Mouse (Mus musculus) embryonic facial prominence, embryonic 15.5 days (tissue): ENCODE data around the gene Gzf1. TPM values are rescaled to one million over a fixed set of nuclear protein-coding genes. Genes with fewer than 3 reads are reported as not detected.
A peak's percentile ranks its signal among the peaks of the same experiment; 100 is the strongest.

ENCODE experiments used
- ATAC-seq: fragments of 200-750 bp; cut with Nextera tagmentation; 2 replicates; pipeline ENCODE4 v1.8.0; 2017; ENCODE audit warnings: low read depth, moderate TSS enrichment; ENCODE audit not compliant: insufficient number of reproducible peaks, low FRiP score, low TSS enrichment
- H3K27ac ChIP-seq: fragments of 300-500 bp; sonication (generic); replicated peaks from 2 replicates; pipeline ENCODE4 v1.5.1; 2015; ENCODE audit warnings: mild to moderate bottlenecking, inconsistent platforms
- H3K27me3 ChIP-seq: fragments of 300-500 bp; sonication (generic); 2 replicates; pipeline ENCODE4 v1.6.1; 2015; ENCODE audit warnings: inconsistent platforms
- H3K36me3 ChIP-seq: fragments of 300-500 bp; sonication (generic); 2 replicates; pipeline ENCODE4 v1.6.1; 2015; ENCODE audit warnings: mild to moderate bottlenecking, inconsistent platforms
- H3K4me1 ChIP-seq: fragments of 300-500 bp; sonication (generic); 2 replicates; pipeline ENCODE4 v1.6.1; 2015; ENCODE audit warnings: inconsistent platforms
- H3K4me2 ChIP-seq: fragments of 300-500 bp; sonication (generic); replicated peaks from 2 replicates; pipeline ENCODE4 v1.6.1; 2015; ENCODE audit warnings: mild to moderate bottlenecking, inconsistent platforms
- H3K4me3 ChIP-seq: fragments of 300-500 bp; sonication (generic); replicated peaks from 2 replicates; pipeline ENCODE4 v1.5.1; 2015; ENCODE audit warnings: mild to moderate bottlenecking, inconsistent platforms
- H3K9ac ChIP-seq: fragments of 300-500 bp; sonication (generic); 2 replicates; pipeline ENCODE4 v1.6.1; 2015; ENCODE audit warnings: inconsistent platforms
- H3K9me3 ChIP-seq: fragments of 300-500 bp; sonication (generic); replicated peaks from 2 replicates; pipeline ENCODE4 v1.6.1; 2016; ENCODE audit warnings: inconsistent platforms
- WGBS: fragments of 180-500 bp; shearing (Covaris S2); methylation state at CpG from one replicate; pipeline ENCODE4 v1.1.7; 2015; 5-methylcytosine and 5-hydroxymethylcytosine counted together
- polyA plus RNA-seq: library from polyadenylated mRNA; unstranded; fragments of >200 nt; fragmentation: Nextera tagmentation; extraction: Ambion mirVana; gene quantifications from 2 replicates; pipeline ENCODE4 v1.2.1, GENCODE M21; 2015

Gene Gzf1
- polyA plus RNA-seq, 1 experiment from 2014 or later: 18.7 TPM

GRCm38 (mm10) chr2:148706409-148707201 lies 25.8 kb downstream of the Gzf1 start:
- Histone ChIP-seq H3K9ac (no peak overlapping the region), H3K4me3 (no peak overlapping the region), H3K36me3 (peaks cover 18% of the 10 kb centered on the region; the same call in 1 of the 2 replicates), H3K27me3 (no peaks in the 10 kb centered on the region), H3K9me3 (no peaks in the 10 kb centered on the region), H3K4me2 (no peak overlapping the region), H3K27ac (no peak overlapping the region), H3K4me1 (no peaks in the 10 kb centered on the region)
- WGBS: 81% methylated on average over 15 of the region's 15 CpGs
- no peak for ATAC-seq

GRCm38 (mm10) chr2:148707202-148707530 lies 26.3 kb downstream of the Gzf1 start:
- Histone ChIP-seq H3K4me3 (no peak overlapping the region), H3K27ac (no peak overlapping the region), H3K27me3 (no peaks in the 10 kb centered on the region), H3K9ac (no peak overlapping the region), H3K4me1 (no peaks in the 10 kb centered on the region), H3K36me3 (peaks cover 18% of the 10 kb centered on the region; the same call in 1 of the 2 replicates), H3K9me3 (no peaks in the 10 kb centered on the region), H3K4me2 (no peak overlapping the region)
- WGBS: 85% methylated on average over 6 of the region's 6 CpGs
- no peak for ATAC-seq

GRCm38 (mm10) chr2:148712326-148712725 lies 31.5 kb downstream of the Gzf1 start:
- no peak overlapping the region for H3K4me3 ChIP-seq
- H3K4me2 ChIP-seq: no peak overlapping the region
- no peaks in the 10 kb centered on the region for H3K9me3 ChIP-seq
- no peak overlapping the region for H3K27ac ChIP-seq
- H3K27me3 ChIP-seq: no peaks in the 10 kb centered on the region
- H3K4me1 ChIP-seq: no peaks in the 10 kb centered on the region
- WGBS: 60% methylated on average over 3 of the region's 3 CpGs
- no peak for ATAC-seq
- H3K9ac ChIP-seq: no peak overlapping the region
- peaks cover 7% of the 10 kb centered on the region; the same call in 1 of the 2 replicates for H3K36me3 ChIP-seq

GRCm38 (mm10) chr2:148717072-148717471 lies 36.2 kb downstream of the Gzf1 start:
- ATAC-seq: no peak

GRCm38 (mm10) chr2:148719271-148719995 lies 38.6 kb downstream of the Gzf1 start:
- no peak overlapping the region for H3K9ac ChIP-seq
- 74% methylated on average over 2 of the region's 2 CpGs for WGBS
- no peak overlapping the region for H3K4me3 ChIP-seq
- H3K36me3 ChIP-seq: no peaks in the 10 kb centered on the region
- H3K4me1 ChIP-seq: no peaks in the 10 kb centered on the region
- no peak overlapping the region for H3K27ac ChIP-seq
- ATAC-seq: no peak
- H3K4me2 ChIP-seq: no peak overlapping the region
- no peaks in the 10 kb centered on the region for H3K9me3 ChIP-seq
- no peaks in the 10 kb centered on the region for H3K27me3 ChIP-seq

More at GRCm38 (mm10) chr2:148717072-148717471, 36.2 kb downstream of the Gzf1 start:
- Histone ChIP-seq H3K4me3 (no peak overlapping the region), H3K27me3 (no peaks in the 10 kb centered on the region), H3K4me2 (no peak overlapping the region), H3K36me3 (no peaks in the 10 kb centered on the region), H3K9me3 (no peaks in the 10 kb centered on the region), H3K9ac (no peak overlapping the region), H3K4me1 (no peaks in the 10 kb centered on the region), H3K27ac (no peak overlapping the region)
- 74% methylated on average over 2 of the region's 2 CpGs for WGBS

- H3K4me1 ChIP-seq: peaks cover 13% of the 10 kb centered on the region; the same call in 1 of the 2 replicates
- peak; percentile 71 for ATAC-seq
- under 1% methylated on average over 35 of the region's 35 CpGs for WGBS
- H3K27me3 ChIP-seq: no peaks in the 10 kb centered on the region
- peak overlapping the region; percentile 77 for H3K4me3 ChIP-seq
- peak overlapping the region; percentile 65 for H3K27ac ChIP-seq
- H3K4me2 ChIP-seq: peak overlapping the region; percentile 87
- peak overlapping the region; percentile 72 for H3K9ac ChIP-seq
- H3K9me3 ChIP-seq: no peaks in the 10 kb centered on the region
- H3K36me3 ChIP-seq: no peaks in the 10 kb centered on the region
Measured at GRCm38 (mm10) chr2:148731614-148732326, 50.9 kb downstream of the Gzf1 start.

- Histone ChIP-seq H3K36me3 (no peaks in the 10 kb centered on the region), H3K27me3 (no peaks in the 10 kb centered on the region), H3K9me3 (no peaks in the 10 kb centered on the region), H3K4me1 (peaks cover 13% of the 10 kb centered on the region; the same call in 1 of the 2 replicates), H3K4me3 (peak within 1 kb of the TSS; percentile 77), H3K27ac (peak within 1 kb of the TSS; percentile 65), H3K4me2 (peak within 1 kb of the TSS; percentile 87), H3K9ac (peak within 1 kb of the TSS; percentile 72)
- ATAC-seq: peak; percentile 99
- 3% methylated on average over 18 of the region's 18 CpGs for WGBS
Measured at GRCm38 (mm10) chr2:148732327-148733000, 51.6 kb downstream of the Gzf1 start, which contains the start of gene Napb. TSS of gene Napb (minus strand) at chr2:148732467.

Other genes starting within 250 kb of the Gzf1 start
- 11.4 and 11.8 TPM in 2 replicates for gene Cd93, start 237.5 kb upstream of the Gzf1 start, polyA plus RNA-seq
- gene Nxt1, start 8.4 kb upstream of the Gzf1 start, polyA plus RNA-seq: 76.9 and 80.4 TPM in 2 replicates
- gene Napb, start 51.4 kb downstream of the Gzf1 start, polyA plus RNA-seq: 4.6 and 5.6 TPM in 2 replicates
- not detected in 2 replicates for gene Cstl1, start 69.3 kb downstream of the Gzf1 start, polyA plus RNA-seq
- not detected in 2 replicates for gene Cst11, start 90.5 kb downstream of the Gzf1 start, polyA plus RNA-seq
- gene 8030411F24Rik, start 101.0 kb downstream of the Gzf1 start, polyA plus RNA-seq: 0.88 and 1.3 TPM in 2 replicates
- not detected in 2 replicates for gene Cst12, start 108.3 kb downstream of the Gzf1 start, polyA plus RNA-seq
- gene Cst8, start 117.8 kb downstream of the Gzf1 start, polyA plus RNA-seq: not detected in 2 replicates
- gene Cst13, start 139.1 kb downstream of the Gzf1 start, polyA plus RNA-seq: not detected in 2 replicates
- not detected in 2 replicates for gene Cst9, start 154.1 kb downstream of the Gzf1 start, polyA plus RNA-seq
- not detected in 2 replicates for gene 9230104L09Rik, start 184.0 kb downstream of the Gzf1 start, polyA plus RNA-seq
- gene Cst3, start 194.7 kb downstream of the Gzf1 start, polyA plus RNA-seq: 534 and 540 TPM in 2 replicates